Mouse (Mus musculus): Measurements from ENCODE around the gene Rnf157.

DNA sequence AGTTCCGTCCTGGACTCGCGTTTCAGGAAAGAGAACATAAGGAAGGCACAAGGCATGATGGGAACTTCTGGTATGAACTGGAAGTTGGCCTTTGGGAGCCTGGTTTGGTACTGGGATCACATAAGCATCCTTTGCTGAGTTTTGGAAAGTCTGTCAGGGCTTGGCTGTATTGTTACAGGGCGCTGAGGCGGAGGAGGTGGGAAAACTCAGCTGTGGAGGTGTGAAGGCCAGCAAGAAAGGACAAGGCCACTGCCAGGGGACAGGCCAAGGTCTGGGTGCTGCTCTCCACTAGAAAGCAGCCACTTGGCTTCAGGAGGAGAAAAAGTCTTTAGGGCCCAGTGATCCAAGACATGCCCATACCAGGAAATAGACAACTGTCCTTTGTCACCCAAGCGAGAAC lies 30.5 kb upstream of the Rnf157 start:
- TF ChIP-seq CTCF (IDR thresholded peaks at IDR 0.05; ENCODE audit: extremely low read depth, insufficient read depth, low read length), result no peak
- TF ChIP-seq POLR2A (IDR thresholded peaks at IDR 0.05; ENCODE audit: extremely low read depth, insufficient read depth, low read length), result no peak

Data from cortical plate, adult 2 months (tissue).